Mouse (Mus musculus): ENCODE measurements at regions not wholly inside any gene's neighbourhood (a gene's known extent, or its start where the extent isn't known, plus 50 kb on each side); places are given as distances from the start of the nearest gene placed in this dataset.

DNA sequence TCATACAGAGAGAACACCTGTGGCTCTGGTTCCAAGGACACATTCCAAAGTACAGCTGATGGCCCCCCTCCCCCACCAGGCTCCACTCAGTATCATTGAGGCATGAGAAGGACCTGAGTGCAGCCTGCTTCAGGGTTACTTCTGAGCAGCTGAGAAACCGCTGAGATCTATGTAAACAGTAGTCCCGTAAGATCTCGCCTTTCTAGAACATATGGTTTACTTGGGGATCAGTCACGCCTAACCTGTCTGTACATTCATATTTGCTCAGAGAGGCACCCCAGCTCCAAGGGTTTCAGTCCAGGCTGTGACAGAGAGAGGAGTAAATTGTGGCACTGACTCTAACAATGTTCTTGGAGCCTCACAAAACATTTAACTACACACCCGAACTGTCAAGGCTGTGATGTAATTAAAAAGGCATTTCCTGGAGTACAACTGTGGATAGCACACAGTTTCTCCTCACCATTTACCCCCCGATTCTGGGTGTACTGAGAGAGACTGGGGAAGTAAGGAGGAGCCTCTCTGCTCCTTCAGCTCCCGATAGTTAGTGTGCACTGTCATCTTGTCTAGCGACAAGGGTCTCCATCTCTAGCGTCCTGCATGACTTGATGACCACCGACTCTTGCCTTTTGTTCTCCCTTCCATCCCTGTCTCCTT lies 155.7 kb downstream of the Dad1 start:
- no peak for DNase-seq (ENCODE audit: low spot score)

- DNase-seq (ENCODE audit: low spot score) = no peak
Measured at GRCm38 (mm10) chr14:54097026-54097425, 156.9 kb downstream of the Dad1 start.

DNA sequence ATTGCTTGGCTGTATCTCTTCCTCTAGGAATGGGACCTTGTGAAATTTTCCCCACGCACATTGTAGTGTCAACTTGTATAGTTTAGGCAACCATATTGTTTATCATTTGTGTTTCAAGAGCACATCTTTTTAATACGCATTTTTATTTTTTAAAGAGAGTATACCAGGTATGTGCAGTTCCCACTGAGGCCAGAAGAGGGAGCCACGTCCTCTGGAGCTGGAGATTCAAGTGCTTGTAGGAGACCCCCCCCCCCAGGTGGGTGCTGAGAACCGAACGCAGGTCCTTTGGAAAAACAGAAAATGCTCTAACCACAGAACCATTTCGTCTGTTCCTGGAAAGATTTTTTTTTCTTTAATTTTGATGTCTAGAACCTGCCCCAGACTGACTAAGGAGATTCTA lies 161.5 kb downstream of the Dad1 start:
- peak; percentile 48 for DNase-seq (ENCODE audit: low spot score)

- DNase-seq (ENCODE audit: low spot score) = no peak
Measured at GRCm38 (mm10) chr14:54086660-54087059, 167.2 kb downstream of the Dad1 start.

DNA sequence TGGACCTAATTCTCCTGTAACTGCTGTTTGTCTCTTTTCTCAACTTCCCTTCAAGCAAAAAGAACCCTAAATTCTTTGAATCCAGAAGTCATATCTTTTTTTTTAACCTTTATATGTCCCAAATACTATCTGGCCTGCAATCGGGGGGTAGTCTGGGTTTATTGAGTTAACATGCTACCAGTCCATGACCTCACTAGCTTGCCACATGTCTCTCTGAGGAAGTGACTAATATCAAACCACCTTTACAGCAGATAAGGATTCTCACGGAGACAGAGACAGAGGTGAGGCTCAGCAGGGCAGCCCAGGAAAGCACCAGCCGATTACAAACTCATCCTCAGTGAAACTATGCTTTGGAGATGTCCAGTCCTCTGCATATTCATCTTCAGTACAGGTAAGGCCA lies 179.2 kb downstream of the Dad1 start:
- DNase-seq (ENCODE audit: low spot score) = no peak

DNA sequence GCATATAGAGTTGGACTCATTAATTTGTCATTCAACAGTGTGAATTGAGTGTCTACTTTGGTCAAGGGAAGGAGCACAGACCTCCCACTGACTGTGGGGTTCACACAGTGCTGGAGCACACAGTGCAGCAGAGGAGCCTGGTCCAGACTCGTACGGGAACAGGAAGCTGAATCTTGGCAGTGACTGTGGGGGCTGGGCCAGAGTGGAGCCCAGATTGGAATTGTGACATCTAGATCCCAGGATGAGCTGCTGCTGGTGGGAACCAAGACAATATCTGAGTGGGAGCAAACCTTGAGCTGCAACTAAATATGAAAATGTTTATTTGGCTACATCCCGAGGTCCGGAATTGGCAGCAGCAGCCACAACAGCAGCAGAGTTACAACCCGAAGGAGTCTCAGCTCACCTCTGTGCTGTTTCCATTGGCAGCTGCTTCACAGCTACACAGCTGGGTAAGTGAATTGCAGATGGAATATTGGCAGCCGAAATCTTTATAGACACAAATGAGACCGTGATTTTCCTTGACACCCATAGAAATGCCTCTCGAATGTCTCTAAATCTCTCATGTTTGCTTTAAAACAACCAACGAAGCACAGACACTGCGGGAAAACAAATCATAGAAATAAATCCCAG lies 181.5 kb downstream of the Dad1 start:
- peak; percentile 49 for DNase-seq (ENCODE audit: low spot score)

- DNase-seq (ENCODE audit: low spot score) = no peak
Measured at GRCm38 (mm10) chr14:54070240-54070639, 183.7 kb downstream of the Dad1 start.

DNA sequence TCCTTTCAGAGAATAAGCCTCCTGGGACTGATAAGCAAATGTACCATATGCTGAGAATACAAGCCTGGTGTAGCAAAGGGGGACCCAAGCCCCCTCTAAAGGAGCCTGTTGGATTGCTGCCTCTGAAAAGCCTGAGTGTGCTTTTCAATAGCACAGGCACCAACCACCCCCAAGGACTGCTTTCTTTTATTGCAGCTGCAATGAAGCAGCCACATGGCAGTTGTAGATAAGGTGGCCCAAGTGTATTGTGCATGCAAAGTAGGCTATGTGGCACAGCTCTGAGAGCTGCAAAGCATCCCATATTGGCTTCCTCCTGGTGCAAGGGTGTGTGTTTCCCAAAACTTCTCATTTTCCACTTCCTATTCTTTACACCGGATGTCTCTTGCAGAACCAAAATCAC lies 185.2 kb downstream of the Dad1 start:
- no peak for DNase-seq (ENCODE audit: low spot score)

GRCm38 (mm10) chr14:54065466-54065865 lies 188.4 kb downstream of the Dad1 start:
- no peak for DNase-seq (ENCODE audit: low spot score)

- peak; percentile 81 for DNase-seq (ENCODE audit: low spot score)
Measured at GRCm38 (mm10) chr14:54064541-54065402, 189.1 kb downstream of the Dad1 start.

DNA sequence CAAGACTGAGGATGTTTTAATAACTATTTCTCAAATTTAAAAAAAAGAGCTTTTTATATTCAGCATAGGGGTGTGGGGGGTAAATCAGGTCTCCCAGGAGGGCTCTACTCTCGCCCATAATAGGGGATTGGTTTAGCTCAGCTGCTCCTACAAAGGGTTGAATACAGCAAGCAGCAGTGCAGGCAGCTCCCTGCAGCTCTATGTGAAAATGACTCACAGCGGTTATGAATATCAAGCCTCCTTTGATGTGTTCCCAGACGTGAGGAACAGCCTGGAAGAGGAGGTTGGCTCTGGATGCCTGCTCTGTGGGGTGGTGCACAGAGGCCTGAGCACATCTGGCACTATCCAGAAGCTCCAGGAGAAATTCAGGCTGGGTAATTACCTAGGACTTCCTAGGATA lies 192.3 kb downstream of the Dad1 start:
- DNase-seq (ENCODE audit: low spot score) = no peak

- peak; percentile 74 for DNase-seq (ENCODE audit: low spot score)
Measured at GRCm38 (mm10) chr14:54059776-54060175, 194.1 kb downstream of the Dad1 start.

DNA sequence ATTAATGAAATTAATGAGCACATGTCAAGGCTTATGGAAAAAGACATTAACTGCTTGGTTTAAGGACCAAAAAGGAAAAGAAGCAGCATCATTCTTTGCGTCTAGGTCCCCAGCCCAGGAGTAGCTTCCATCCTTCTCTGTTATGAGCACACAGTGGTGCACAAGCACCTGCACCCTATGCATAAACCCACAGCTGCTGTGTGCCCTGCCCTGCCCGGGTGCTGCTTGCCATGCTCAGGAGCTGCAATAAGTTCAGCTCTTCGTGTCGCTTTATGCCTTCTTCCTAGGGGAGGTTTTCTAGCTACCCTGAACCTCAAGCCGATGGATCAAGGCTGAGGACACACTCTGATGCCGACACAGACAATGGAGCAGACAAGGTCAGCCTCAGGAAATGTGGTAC lies 194.8 kb downstream of the Dad1 start:
- no peak for DNase-seq (ENCODE audit: low spot score)

DNA sequence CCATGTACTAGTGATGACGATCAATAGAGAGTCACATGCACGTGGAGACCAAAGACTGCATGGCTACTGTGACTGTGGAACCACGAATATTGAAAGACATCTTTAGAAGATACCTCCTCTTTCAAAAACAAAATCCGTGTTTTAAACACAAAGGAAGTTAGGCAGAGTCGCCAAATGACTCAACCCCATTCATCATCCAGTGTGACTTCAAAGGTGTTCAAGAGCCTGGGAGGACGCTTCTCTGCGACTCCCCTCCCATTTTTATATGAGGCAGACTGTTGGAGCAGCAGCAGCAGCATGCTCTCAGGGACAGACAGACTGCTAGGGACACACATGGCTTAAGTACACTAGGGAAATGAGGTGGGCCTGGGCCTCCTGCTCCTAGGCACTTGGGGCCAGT lies 197.2 kb downstream of the Dad1 start:
- no peak for DNase-seq (ENCODE audit: low spot score)

GRCm38 (mm10) chr14:54055390-54055789 lies 198.5 kb downstream of the Dad1 start:
- DNase-seq (ENCODE audit: low spot score) = no peak

DNA sequence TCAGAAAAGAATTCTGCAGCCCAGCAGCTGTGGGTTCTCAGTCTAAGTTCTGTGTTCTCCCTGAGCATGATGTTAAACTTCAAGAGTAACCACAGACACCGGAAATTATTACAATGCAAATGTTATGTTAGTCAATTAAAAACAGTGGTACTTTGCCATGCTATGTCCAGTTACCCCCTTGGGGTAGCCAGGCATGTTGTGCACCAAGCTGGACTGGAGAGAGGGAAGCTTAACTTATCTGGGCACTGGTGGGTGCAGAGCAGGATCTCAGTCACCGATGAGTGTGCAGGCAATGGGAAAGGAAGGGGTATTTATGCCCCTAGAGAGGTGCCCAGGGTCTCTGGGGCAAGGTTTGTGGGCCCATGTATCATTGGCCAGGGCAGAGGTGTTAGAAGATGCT lies 211.6 kb downstream of the Dad1 start:
- no peak for DNase-seq (ENCODE audit: low spot score)

- no peak for DNase-seq (ENCODE audit: low spot score)
Measured at GRCm38 (mm10) chr14:54040644-54041043, 213.3 kb downstream of the Dad1 start.

DNA sequence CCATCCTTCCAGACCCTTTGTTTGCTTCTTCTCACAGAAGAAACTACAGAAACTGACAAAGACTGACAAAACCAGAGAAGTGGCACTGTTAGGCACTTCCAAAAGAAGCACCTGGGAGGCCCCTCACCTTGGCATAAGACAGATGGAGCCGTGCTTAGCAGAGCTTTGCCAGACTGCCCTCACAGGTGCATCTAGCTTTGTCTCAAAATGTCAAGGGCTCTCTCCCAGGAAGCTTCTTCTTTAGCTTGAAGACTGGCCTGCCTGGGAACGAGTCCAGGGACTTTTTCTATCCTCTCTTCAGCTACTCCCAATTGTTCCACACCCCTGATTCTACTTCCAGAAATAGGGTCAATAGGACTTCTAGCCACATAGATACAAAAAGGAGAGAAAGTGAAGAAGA lies 219.4 kb downstream of the Dad1 start:
- no peak for DNase-seq (ENCODE audit: low spot score)

DNA sequence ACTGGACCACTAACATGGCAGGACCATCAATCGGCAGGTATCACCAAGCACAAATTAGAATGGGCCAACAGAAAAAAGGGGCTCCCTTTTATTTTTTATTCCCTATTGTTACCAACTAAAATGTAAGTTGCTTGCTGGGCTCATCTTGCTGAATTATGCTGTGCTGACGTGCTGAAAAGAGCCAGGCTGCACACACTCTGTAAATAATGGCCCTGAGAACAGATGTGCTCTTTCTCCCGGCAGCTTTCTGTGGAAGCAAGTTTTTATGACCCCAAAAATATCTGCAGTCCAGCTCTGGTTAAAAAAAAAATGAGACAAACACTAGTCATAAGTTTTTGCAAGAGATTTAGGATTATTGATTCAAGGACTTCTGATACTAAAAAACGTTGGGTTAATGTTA lies 230.4 kb downstream of the Dad1 start:
- no peak for DNase-seq (ENCODE audit: low spot score)

DNA sequence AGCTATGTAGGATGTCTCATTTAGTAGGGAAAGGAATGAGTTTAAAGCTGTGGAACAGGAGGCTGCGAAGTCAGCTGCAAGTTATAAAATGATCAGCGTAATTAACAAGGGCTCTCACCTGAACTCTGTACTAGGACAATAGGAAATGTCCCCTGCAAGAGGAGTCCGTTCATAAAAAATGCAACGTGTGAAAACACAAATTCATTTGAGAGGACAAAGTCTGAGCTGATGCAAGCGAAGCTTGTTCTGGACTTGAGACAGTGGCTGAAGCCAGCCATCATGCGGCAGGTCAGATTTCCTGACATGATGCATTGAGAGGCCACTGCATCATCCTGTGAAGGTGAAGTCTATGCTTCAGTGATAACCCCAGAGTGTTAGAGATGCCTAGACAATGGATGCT lies 232.5 kb downstream of the Dad1 start:
- no peak for DNase-seq (ENCODE audit: low spot score)

DNA sequence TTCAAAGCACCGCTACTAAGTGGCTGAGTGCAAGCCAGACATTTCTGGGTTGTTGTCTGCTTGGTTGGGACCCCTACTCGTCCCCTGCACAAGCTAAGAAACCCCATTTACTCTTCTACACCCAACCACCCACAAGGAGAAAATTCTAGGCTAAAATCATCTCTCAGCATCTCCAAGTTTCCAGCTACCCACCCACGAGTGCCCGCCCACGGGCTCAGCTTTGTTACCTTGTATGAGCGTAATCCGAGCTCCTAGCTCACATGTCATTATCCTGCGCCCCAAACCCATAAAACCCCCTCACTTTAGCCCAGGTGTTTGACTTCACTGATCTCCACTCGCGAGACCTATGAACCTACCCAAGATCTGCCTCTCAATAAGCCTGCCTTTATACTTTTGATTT lies 239.3 kb downstream of the Dad1 start:
- DNase-seq (ENCODE audit: low spot score) = no peak

- DNase-seq (ENCODE audit: low spot score) = no peak
Measured at GRCm38 (mm10) chr14:54002083-54002482, 251.8 kb downstream of the Dad1 start.

GRCm38 (mm10) chr14:54000527-54000926 lies 253.4 kb downstream of the Dad1 start:
- DNase-seq (ENCODE audit: low spot score) = no peak

Data from testis, postnatal 10 days (tissue).